Mouse (Mus musculus) lung, embryonic 15.5 days (tissue): ENCODE data around the gene Gm3409. TPM values are rescaled to one million over a fixed set of nuclear protein-coding genes. Genes with fewer than 3 reads are reported as not detected.
"Not testable (repeated sequence)": the region's sequence is repeated elsewhere in the genome, so short reads cannot be mapped to it uniquely, and the experiment has no call there.

Experiments
- ATAC-seq: fragments of 200-750 bp; cut with Nextera tagmentation; 2 replicates; pipeline ENCODE4 v1.8.0; 2017; ENCODE audit warnings: moderate number of reproducible peaks, borderline replicate concordance; ENCODE audit not compliant: low FRiP score, low TSS enrichment; ENCODE audit errors: extremely low read depth
- H3K27ac ChIP-seq: fragments of 300-500 bp; sonication (generic); 2 replicates; pipeline ENCODE4 v1.5.1; 2015; ENCODE audit warnings: moderate library complexity, mild to moderate bottlenecking, inconsistent platforms
- H3K27me3 ChIP-seq: fragments of 300-500 bp; sonication (generic); 2 replicates; pipeline ENCODE4 v1.6.1; 2015; ENCODE audit warnings: inconsistent platforms
- H3K36me3 ChIP-seq: fragments of 300-500 bp; sonication (generic); 2 replicates; pipeline ENCODE4 v1.6.1; 2015; ENCODE audit warnings: inconsistent platforms
- H3K4me1 ChIP-seq: fragments of 300-500 bp; sonication (generic); 2 replicates; pipeline ENCODE4 v1.6.1; 2015; ENCODE audit warnings: inconsistent platforms
- H3K4me2 ChIP-seq: fragments of 300-500 bp; sonication (generic); 2 replicates; pipeline ENCODE4 v1.6.1; 2015; ENCODE audit warnings: inconsistent platforms, mild to moderate bottlenecking, moderate library complexity
- H3K4me3 ChIP-seq: fragments of 300-500 bp; sonication (generic); 2 replicates; pipeline ENCODE4 v1.5.1; 2015; ENCODE audit warnings: mild to moderate bottlenecking, inconsistent platforms
- H3K9ac ChIP-seq: fragments of 300-500 bp; sonication (generic); 2 replicates; pipeline ENCODE4 v1.6.1; 2015; ENCODE audit warnings: inconsistent platforms
- H3K9me3 ChIP-seq: fragments of 300-500 bp; sonication (generic); 2 replicates; pipeline ENCODE4 v1.6.1; 2016; ENCODE audit warnings: inconsistent platforms
- WGBS: fragments of 180-500 bp; shearing (Covaris S2); methylation state at CpG from one replicate; pipeline ENCODE4 v1.1.7; 2015; 5-methylcytosine and 5-hydroxymethylcytosine counted together
- polyA plus RNA-seq: library from polyadenylated mRNA; unstranded; fragments of >200 nt; fragmentation: Nextera tagmentation; extraction: Ambion mirVana; gene quantifications from 2 replicates; pipeline ENCODE4 v1.2.1, GENCODE M21; 2015

The Gm3409 gene
- not detected in 2 replicates for polyA plus RNA-seq

DNA sequence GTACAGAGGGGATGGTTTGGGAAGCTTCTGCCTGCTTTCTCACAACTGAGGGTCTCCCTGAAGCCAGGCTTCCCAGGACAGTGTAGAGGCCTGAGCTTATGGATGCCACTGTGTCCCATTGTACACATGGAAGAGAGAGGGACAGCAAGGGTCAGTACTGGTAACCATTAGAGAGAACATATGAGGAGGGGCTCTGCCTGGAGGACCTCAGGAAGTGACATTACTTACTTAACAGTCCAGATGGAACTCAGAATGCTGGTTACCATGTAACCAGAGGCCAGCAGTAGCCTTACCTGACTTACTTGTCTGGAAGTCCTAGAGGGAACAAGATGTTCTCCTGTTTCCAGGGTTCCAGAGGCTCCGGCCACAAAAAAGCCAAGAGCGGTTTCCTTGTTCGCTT, at the start of gene Gm3409:
Gm3409 (plus strand) TSS at position 301 of the 400 bp plus-strand sequence.
- not testable (repeated sequence) for H3K9me3 ChIP-seq, H3K4me1 ChIP-seq, ATAC-seq, H3K9ac ChIP-seq, H3K36me3 ChIP-seq, H3K4me3 ChIP-seq, H3K27me3 ChIP-seq, H3K4me2 ChIP-seq, H3K27ac ChIP-seq
- 100% methylated on average over 3 of the region's 3 CpGs for WGBS

DNA sequence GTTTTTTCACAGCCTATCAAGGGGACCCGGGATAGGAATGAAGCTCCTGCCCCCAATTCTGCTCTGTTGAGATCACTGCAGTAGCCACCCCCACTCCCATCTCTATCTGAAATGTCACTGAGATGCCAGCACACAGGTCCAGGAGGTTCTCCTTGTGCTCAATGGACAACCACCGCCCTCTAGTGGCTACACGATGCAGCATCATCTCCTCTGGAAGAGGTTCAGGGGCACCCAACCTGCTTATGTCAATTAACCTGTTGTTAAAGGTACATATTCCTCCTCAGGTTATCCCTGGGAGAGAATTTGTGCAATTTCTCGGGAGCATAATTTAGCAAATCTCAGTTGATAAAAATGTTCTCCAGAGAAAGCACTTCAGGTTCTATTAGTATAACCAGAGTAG, 48.5 kb upstream of the Gm3409 start:
- WGBS: 5% methylated on average over 3 of the region's 4 CpGs
- H3K4me3 ChIP-seq, ATAC-seq, H3K9ac ChIP-seq, H3K27me3 ChIP-seq, H3K36me3 ChIP-seq, H3K4me2 ChIP-seq, H3K4me1 ChIP-seq, H3K9me3 ChIP-seq, H3K27ac ChIP-seq: not testable (repeated sequence)

DNA sequence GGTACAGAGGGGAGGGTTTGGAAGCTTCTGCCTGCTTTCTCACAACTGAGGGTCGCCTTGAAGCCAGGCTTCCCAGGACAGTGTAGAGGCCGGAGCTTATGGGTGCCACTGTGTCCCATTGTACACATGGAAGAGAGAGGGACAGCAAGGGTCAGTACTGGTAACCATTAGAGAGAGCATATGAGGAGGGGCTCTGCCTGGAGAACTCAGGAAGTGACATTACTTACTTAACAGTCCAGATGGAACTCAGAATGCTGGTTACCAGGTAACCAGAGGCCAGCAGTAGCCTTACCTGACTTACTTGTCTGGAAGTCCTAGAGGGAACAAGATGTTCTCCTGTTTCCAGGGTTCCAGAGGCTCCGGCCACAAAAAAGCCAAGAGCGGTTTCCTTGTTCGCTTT, 46.4 kb upstream of the Gm3409 start, which contains the start of gene Gm6370:
Gm6370 (plus strand) TSS at position 301 of the 400 bp plus-strand sequence.
- not testable (repeated sequence) for H3K36me3 ChIP-seq, ATAC-seq, H3K4me2 ChIP-seq, H3K27ac ChIP-seq, H3K4me3 ChIP-seq, H3K9ac ChIP-seq, H3K4me1 ChIP-seq, H3K9me3 ChIP-seq, H3K27me3 ChIP-seq
- WGBS: no CpG with 5 or more reads among the region's 5 CpGs

DNA sequence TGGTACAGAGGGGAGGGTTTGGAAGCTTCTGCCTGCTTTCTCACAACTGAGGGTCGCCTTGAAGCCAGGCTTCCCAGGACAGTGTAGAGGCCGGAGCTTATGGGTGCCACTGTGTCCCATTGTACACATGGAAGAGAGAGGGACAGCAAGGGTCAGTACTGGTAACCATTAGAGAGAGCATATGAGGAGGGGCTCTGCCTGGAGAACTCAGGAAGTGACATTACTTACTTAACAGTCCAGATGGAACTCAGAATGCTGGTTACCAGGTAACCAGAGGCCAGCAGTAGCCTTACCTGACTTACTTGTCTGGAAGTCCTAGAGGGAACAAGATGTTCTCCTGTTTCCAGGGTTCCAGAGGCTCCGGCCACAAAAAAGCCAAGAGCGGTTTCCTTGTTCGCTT, 35.3 kb upstream of the Gm3409 start, which contains the start of gene 4930449I24Rik:
4930449I24Rik (plus strand) TSS at position 301 of the 400 bp plus-strand sequence.
- not testable (repeated sequence) for H3K9me3 ChIP-seq, ATAC-seq, H3K36me3 ChIP-seq, H3K27me3 ChIP-seq, H3K9ac ChIP-seq, H3K4me2 ChIP-seq, H3K4me3 ChIP-seq, H3K27ac ChIP-seq, H3K4me1 ChIP-seq
- no CpG with 5 or more reads among the region's 5 CpGs for WGBS

DNA sequence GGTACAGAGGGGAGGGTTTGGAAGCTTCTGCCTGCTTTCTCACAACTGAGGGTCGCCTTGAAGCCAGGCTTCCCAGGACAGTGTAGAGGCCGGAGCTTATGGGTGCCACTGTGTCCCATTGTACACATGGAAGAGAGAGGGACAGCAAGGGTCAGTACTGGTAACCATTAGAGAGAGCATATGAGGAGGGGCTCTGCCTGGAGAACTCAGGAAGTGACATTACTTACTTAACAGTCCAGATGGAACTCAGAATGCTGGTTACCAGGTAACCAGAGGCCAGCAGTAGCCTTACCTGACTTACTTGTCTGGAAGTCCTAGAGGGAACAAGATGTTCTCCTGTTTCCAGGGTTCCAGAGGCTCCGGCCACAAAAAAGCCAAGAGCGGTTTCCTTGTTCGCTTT, 23.6 kb upstream of the Gm3409 start, which contains the start of gene Gm3402:
Gm3402 (plus strand) TSS at position 301 of the 400 bp plus-strand sequence.
- H3K36me3 ChIP-seq, H3K9ac ChIP-seq, H3K27me3 ChIP-seq, H3K27ac ChIP-seq, H3K4me2 ChIP-seq, H3K4me1 ChIP-seq, H3K9me3 ChIP-seq, ATAC-seq, H3K4me3 ChIP-seq: not testable (repeated sequence)
- 78% methylated on average over 2 of the region's 5 CpGs for WGBS

DNA sequence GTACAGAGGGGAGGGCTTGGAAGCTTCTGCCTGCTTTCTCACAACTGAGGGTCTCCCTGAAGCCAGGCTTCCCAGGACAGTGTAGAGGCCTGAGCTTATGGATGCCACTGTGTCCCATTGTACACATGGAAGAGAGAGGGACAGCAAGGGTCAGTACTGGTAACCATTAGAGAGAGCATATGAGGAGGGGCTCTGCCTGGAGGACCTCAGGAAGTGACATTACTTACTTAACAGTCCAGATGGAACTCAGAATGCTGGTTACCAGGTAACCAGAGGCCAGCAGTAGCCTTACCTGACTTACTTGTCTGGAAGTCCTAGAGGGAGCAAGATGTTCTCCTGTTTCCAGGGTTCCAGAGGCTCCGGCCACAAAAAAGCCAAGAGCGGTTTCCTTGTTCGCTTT, 11.9 kb upstream of the Gm3409 start, which contains the start of gene Gm3404:
Gm3404 (plus strand) TSS at position 301 of the 400 bp plus-strand sequence.
- not testable (repeated sequence) for H3K4me2 ChIP-seq, H3K36me3 ChIP-seq, H3K4me1 ChIP-seq, H3K9ac ChIP-seq, H3K27ac ChIP-seq, H3K27me3 ChIP-seq, ATAC-seq, H3K4me3 ChIP-seq, H3K9me3 ChIP-seq
- 96% methylated on average over 3 of the region's 3 CpGs for WGBS

DNA sequence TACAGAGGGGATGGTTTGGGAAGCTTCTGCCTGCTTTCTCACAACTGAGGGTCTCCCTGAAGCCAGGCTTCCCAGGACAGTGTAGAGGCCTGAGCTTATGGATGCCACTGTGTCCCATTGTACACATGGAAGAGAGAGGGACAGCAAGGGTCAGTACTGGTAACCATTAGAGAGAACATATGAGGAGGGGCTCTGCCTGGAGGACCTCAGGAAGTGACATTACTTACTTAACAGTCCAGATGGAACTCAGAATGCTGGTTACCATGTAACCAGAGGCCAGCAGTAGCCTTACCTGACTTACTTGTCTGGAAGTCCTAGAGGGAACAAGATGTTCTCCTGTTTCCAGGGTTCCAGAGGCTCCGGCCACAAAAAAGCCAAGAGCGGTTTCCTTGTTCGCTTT, 18.4 kb downstream of the Gm3409 start, which contains the start of gene Gm3415:
Gm3415 (plus strand) TSS at position 301 of the 400 bp plus-strand sequence.
- H3K36me3 ChIP-seq, H3K4me3 ChIP-seq, H3K4me2 ChIP-seq, ATAC-seq, H3K27me3 ChIP-seq, H3K27ac ChIP-seq, H3K9ac ChIP-seq, H3K4me1 ChIP-seq, H3K9me3 ChIP-seq: not testable (repeated sequence)
- no CpG with 5 or more reads among the region's 3 CpGs for WGBS

DNA sequence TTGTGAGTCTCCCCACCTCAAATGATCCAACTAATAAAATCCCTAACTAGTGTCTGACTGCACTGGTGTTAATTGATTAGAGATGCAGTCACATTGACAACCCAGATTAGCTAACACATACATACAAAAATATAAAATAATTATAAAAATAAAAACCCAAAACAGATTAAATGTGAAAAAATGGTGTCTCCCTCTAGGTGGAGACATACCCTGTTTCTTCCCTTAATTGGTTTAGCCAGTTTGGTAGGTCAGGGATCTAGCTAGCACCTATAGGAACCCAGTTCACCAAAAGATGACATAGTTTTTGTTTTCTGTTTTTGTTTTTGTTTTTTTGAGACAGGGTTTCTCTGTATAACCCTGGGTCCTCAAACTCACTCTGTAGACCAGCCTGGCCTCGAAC, 26.8 kb downstream of the Gm3409 start:
- Histone ChIP-seq H3K4me2 (no peak overlapping the region), H3K27me3 (no peaks in the 10 kb centered on the region), H3K36me3 (no peaks in the 10 kb centered on the region), H3K4me1 (no peaks in the 10 kb centered on the region), H3K4me3 (no peak overlapping the region), H3K27ac (no peak overlapping the region), H3K9ac (no peak overlapping the region), H3K9me3 (no peaks in the 10 kb centered on the region)
- 79% methylated on average over 1 of the region's 1 CpGs for WGBS
- ATAC-seq: no peak

DNA sequence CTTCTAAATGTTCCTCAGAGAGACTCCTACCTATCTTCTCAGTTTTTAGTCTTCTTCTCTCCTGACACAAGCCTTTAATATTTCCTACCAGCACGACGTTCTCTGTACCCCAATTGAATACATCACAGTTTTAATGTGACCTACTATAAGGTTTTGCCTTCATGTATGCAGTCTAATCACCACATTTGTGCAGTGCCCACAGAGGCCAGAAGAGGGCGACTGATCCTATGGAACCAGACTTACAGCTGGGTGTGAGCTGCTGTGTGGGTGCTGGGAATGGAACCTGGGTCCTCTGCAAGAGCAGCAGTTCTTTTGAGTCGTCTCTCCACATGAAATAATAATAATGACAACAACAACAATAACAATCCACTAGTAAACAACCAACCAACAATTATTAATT, 29.6 kb downstream of the Gm3409 start:
- Histone ChIP-seq H3K4me1 (no peaks in the 10 kb centered on the region), H3K27ac (no peak overlapping the region), H3K4me3 (no peak overlapping the region), H3K36me3 (no peaks in the 10 kb centered on the region), H3K9ac (no peak overlapping the region), H3K9me3 (no peaks in the 10 kb centered on the region), H3K4me2 (no peak overlapping the region), H3K27me3 (no peaks in the 10 kb centered on the region)
- ATAC-seq: no peak
- WGBS: 61% methylated on average over 4 of the region's 4 CpGs

DNA sequence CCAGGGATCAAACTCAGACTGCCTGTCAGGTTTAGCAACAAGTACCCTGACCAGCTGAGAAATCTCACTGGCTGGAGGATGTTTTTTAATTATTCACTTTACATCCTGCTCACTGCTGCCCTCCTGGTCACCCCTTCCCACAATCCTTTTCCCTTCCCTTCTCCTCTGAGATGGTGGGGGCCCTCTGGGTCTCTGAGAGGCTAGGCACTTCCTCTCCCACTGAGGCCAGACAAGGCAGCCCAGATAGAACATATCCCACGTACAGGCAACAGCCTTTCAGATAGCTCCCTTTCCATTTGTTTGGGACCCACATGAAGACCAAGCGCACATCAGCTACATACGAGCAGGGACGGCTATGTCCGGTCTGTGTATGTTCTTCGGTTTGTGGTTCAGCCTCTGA, 32.7 kb downstream of the Gm3409 start:
- not testable (repeated sequence) for H3K36me3 ChIP-seq, H3K27me3 ChIP-seq, H3K27ac ChIP-seq, H3K4me2 ChIP-seq, H3K4me1 ChIP-seq, H3K4me3 ChIP-seq, H3K9me3 ChIP-seq, H3K9ac ChIP-seq, ATAC-seq
- WGBS: 70% methylated on average over 6 of the region's 6 CpGs

DNA sequence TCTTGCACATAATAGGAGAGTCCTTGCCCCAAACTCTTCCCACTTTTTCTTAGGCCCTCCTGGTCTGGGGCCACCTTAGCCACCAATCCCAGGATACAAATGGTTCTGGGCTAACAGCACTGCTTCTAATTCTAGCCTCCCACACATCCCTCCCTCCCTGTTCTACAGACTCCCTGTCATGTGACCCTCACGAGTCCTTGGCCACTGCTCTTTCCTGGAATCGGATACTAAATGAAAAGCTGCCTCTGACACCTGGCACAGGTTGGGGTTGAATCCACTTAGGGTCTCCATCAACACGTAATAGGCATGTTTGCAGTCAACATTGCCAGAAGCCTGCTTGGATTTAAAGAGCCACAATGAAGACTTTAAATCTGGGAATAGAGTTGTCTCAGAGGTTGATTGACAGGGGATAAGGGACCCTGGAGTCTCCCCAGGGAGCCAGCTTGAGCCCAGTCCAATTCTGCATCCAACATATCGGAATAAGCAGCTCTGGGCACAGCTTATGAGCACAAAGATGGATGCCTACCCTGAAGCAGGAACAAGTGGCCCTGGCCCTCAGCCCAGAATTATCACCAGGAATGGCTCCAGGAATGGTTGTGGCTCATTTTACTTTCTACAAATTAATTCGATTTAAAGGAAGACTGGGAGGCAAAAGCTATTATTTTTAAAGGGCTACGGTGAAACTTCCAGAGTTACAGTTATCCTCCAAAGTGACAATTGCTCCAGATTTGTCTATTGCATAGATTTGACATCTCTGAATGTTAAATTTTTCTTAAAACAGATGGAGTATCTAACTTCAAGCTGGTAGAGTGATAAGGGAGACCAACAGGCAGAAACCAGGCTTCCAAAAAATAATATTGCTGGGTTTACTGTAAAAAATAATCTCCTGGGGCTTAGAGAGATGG, 34.6 kb downstream of the Gm3409 start:
- H3K27me3 ChIP-seq, H3K9me3 ChIP-seq, H3K36me3 ChIP-seq, H3K9ac ChIP-seq, ATAC-seq, H3K27ac ChIP-seq, H3K4me2 ChIP-seq, H3K4me3 ChIP-seq, H3K4me1 ChIP-seq: not testable (repeated sequence)
- WGBS: 61% methylated on average over 6 of the region's 6 CpGs

DNA sequence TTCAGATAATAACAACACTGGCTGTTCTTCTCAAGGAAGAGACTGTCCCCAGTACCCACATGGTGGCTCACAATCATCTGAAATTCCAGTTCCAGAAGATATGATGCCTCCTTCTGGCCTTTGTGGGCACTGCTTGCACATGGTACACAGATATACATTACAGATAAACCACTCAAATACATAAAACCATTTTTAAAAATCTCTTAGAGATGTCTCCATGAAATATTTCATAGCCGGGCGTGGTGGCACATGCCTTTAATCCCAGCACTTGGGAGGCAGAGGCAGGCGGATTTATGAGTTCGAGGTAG, 35.2 kb downstream of the Gm3409 start:
- WGBS: 86% methylated on average over 4 of the region's 4 CpGs

More for the DNA sequence above, 35.2 kb downstream of the Gm3409 start:
- H3K4me3 ChIP-seq, ATAC-seq, H3K36me3 ChIP-seq, H3K9me3 ChIP-seq, H3K27me3 ChIP-seq, H3K9ac ChIP-seq, H3K27ac ChIP-seq, H3K4me1 ChIP-seq, H3K4me2 ChIP-seq: not testable (repeated sequence)
